Mouse (Mus musculus) heart, adult 2 months (tissue): ENCODE data around the gene Cpn1.

Source experiments
- CTCF ChIP-seq: fragments of 200-600 bp; IDR thresholded peaks from 2 replicates; pipeline ENCODE4 v1.8.1; 2022; ENCODE audit warnings: antibody characterized with exemption, mild to moderate bottlenecking, moderate library complexity
- EP300 ChIP-seq: fragments of 200-500 bp; IDR thresholded peaks from 2 replicates; pipeline ENCODE4 v1.6.1; 2011; ENCODE audit warnings: low read depth, low read length, control low read depth; ENCODE audit not compliant: insufficient read depth
- POLR2A ChIP-seq: fragments of 200-500 bp; IDR thresholded peaks from 2 replicates; pipeline ENCODE4 v1.6.1; 2011; ENCODE audit warnings: mild to moderate bottlenecking, low read depth, low read length, control low read depth; ENCODE audit not compliant: insufficient read depth

- no peak for TF ChIP-seq CTCF
- no peak for TF ChIP-seq POLR2A
- TF ChIP-seq EP300, result no peak
Measured at GRCm38 (mm10) chr19:43917763-43918162, 68.6 kb downstream of the Cpn1 start.
